Mouse (Mus musculus) olfactory bulb, adult 2 months (tissue): ENCODE measurements around the gene Anks6.

Experiments
- CTCF ChIP-seq: fragments of 200-500 bp; IDR thresholded peaks from 2 replicates; pipeline ENCODE4 v1.5.1; 2012; ENCODE audit warnings: low read depth, mild to moderate bottlenecking, low read length, moderate library complexity; ENCODE audit not compliant: insufficient read depth
- POLR2A ChIP-seq: fragments of 200-500 bp; IDR thresholded peaks from 2 replicates; pipeline ENCODE4 v1.6.1; 2012; ENCODE audit warnings: mild to moderate bottlenecking, low read depth, low read length, moderate library complexity; ENCODE audit not compliant: insufficient read depth

GRCm38 (mm10) chr4:47049216-47049615 is 8.0 kb downstream of the Anks6 start:
- TF ChIP-seq CTCF (no peak), POLR2A (no peak)
